Mouse (Mus musculus): Measurements from ENCODE around the gene Tmem108. TPM values are rescaled to one million over a fixed set of nuclear protein-coding genes. Genes with fewer than 3 reads are reported as not detected.
A peak's percentile ranks its signal among the peaks of the same experiment; 100 is the strongest.

The Tmem108 gene
- total and polyA plus RNA-seq, 2 experiments from 2014 or later, result 24.8 to 25.2 TPM

GRCm38 (mm10) chr9:103608161-103609058 lies 153.2 kb downstream of the Tmem108 start:
- Histone ChIP-seq H3K9ac (replicated peaks; ENCODE audit: low read length, poor library complexity, severe bottlenecking) (no peak overlapping the region), H3K9me3 (ENCODE audit: low read length) (0 out of 2 replicates have a peak, but pooled peaks cover 3% of the 10 kb centered on the region), H3K4me1 (ENCODE audit: insufficient read depth, low read length) (no peaks in the 10 kb centered on the region), H3K4me3 (ENCODE audit: low read depth, low read length) (no peak overlapping the region), H3K27me3 (ENCODE audit: insufficient read depth, low read length) (no peaks in the 10 kb centered on the region), H3K4me2 (ENCODE audit: low read depth, low read length, poor library complexity, severe bottlenecking) (no peak overlapping the region), H3K27ac (ENCODE audit: low read depth, low read length) (no peak overlapping the region), H3K36me3 (ENCODE audit: insufficient read depth, low read length) (0 out of 2 replicates have a peak, but pooled peaks cover 3% of the 10 kb centered on the region)
- 65% methylated on average over 13 of the region's 13 CpGs for WGBS
- ATAC-seq (ENCODE audit: low FRiP score) (no peak), DNase-seq (ENCODE audit: low spot score) (peak; percentile 6)
- TF ChIP-seq CTCF (IDR thresholded peaks at IDR 0.05), result no peak

GRCm38 (mm10) chr9:103606056-103606455 lies 155.6 kb downstream of the Tmem108 start:
- H3K4me2 ChIP-seq (ENCODE audit: low read depth, low read length, poor library complexity, severe bottlenecking), result no peak overlapping the region
- no peak overlapping the region for H3K27ac ChIP-seq (ENCODE audit: low read depth, low read length)
- 72% methylated on average over 1 of the region's 1 CpGs for WGBS
- H3K27me3 ChIP-seq (ENCODE audit: insufficient read depth, low read length), result no peaks in the 10 kb centered on the region
- no peaks in the 10 kb centered on the region for H3K4me1 ChIP-seq (ENCODE audit: insufficient read depth, low read length)
- H3K9me3 ChIP-seq (ENCODE audit: low read length), result no peaks in the 10 kb centered on the region
- no peak for DNase-seq (ENCODE audit: low spot score)
- no peak overlapping the region for H3K9ac ChIP-seq (replicated peaks; ENCODE audit: low read length, poor library complexity, severe bottlenecking)
- ATAC-seq (ENCODE audit: low FRiP score), result no peak
- H3K36me3 ChIP-seq (ENCODE audit: insufficient read depth, low read length), result no peaks in the 10 kb centered on the region
- no peak overlapping the region for H3K4me3 ChIP-seq (ENCODE audit: low read depth, low read length)
- no peak for TF ChIP-seq CTCF (IDR thresholded peaks at IDR 0.05)

- Histone ChIP-seq H3K9ac (replicated peaks; ENCODE audit: low read length, poor library complexity, severe bottlenecking) (no peak overlapping the region), H3K9me3 (ENCODE audit: low read length) (no peaks in the 10 kb centered on the region), H3K36me3 (ENCODE audit: insufficient read depth, low read length) (no peaks in the 10 kb centered on the region), H3K4me3 (ENCODE audit: low read depth, low read length) (no peak overlapping the region), H3K27ac (ENCODE audit: low read depth, low read length) (no peak overlapping the region), H3K4me2 (ENCODE audit: low read depth, low read length, poor library complexity, severe bottlenecking) (no peak overlapping the region), H3K27me3 (ENCODE audit: insufficient read depth, low read length) (no peaks in the 10 kb centered on the region), H3K4me1 (ENCODE audit: insufficient read depth, low read length) (no peaks in the 10 kb centered on the region)
- DNase-seq (ENCODE audit: low spot score) (no peak), ATAC-seq (ENCODE audit: low FRiP score) (no peak)
- 86% methylated on average over 6 of the region's 6 CpGs for WGBS
- TF ChIP-seq CTCF (IDR thresholded peaks at IDR 0.05), result no peak
These were observed 157.8 kb downstream of the Tmem108 start for GRCm38 (mm10) chr9:103603792-103604191.

- ATAC-seq (ENCODE audit: low FRiP score), result no peak
- no peak overlapping the region for H3K27ac ChIP-seq (ENCODE audit: low read depth, low read length)
- no peaks in the 10 kb centered on the region for H3K9me3 ChIP-seq (ENCODE audit: low read length)
- H3K36me3 ChIP-seq (ENCODE audit: insufficient read depth, low read length), result no peaks in the 10 kb centered on the region
- H3K4me2 ChIP-seq (ENCODE audit: low read depth, low read length, poor library complexity, severe bottlenecking), result no peak overlapping the region
- no peak overlapping the region for H3K4me3 ChIP-seq (ENCODE audit: low read depth, low read length)
- WGBS, result 88% methylated on average over 4 of the region's 4 CpGs
- no peaks in the 10 kb centered on the region for H3K27me3 ChIP-seq (ENCODE audit: insufficient read depth, low read length)
- no peaks in the 10 kb centered on the region for H3K4me1 ChIP-seq (ENCODE audit: insufficient read depth, low read length)
- DNase-seq (ENCODE audit: low spot score), result no peak
- TF ChIP-seq CTCF (IDR thresholded peaks at IDR 0.05), result no peak
- no peak overlapping the region for H3K9ac ChIP-seq (replicated peaks; ENCODE audit: low read length, poor library complexity, severe bottlenecking)
These were observed 159.8 kb downstream of the Tmem108 start for GRCm38 (mm10) chr9:103601878-103602277.

GRCm38 (mm10) chr9:103600834-103601233 lies 160.8 kb downstream of the Tmem108 start:
- no peaks in the 10 kb centered on the region for H3K36me3 ChIP-seq (ENCODE audit: insufficient read depth, low read length)
- no peaks in the 10 kb centered on the region for H3K27me3 ChIP-seq (ENCODE audit: insufficient read depth, low read length)
- H3K4me3 ChIP-seq (ENCODE audit: low read depth, low read length), result no peak overlapping the region
- H3K4me1 ChIP-seq (ENCODE audit: insufficient read depth, low read length), result no peaks in the 10 kb centered on the region
- H3K9me3 ChIP-seq (ENCODE audit: low read length), result no peaks in the 10 kb centered on the region
- ATAC-seq (ENCODE audit: low FRiP score), result no peak
- TF ChIP-seq CTCF (IDR thresholded peaks at IDR 0.05), result peak; percentile 59
- H3K9ac ChIP-seq (replicated peaks; ENCODE audit: low read length, poor library complexity, severe bottlenecking), result no peak overlapping the region
- no peak overlapping the region for H3K27ac ChIP-seq (ENCODE audit: low read depth, low read length)
- no peak overlapping the region for H3K4me2 ChIP-seq (ENCODE audit: low read depth, low read length, poor library complexity, severe bottlenecking)
- DNase-seq (ENCODE audit: low spot score), result no peak
- 56% methylated on average over 3 of the region's 3 CpGs for WGBS

GRCm38 (mm10) chr9:103599908-103600307 lies 161.7 kb downstream of the Tmem108 start:
- H3K27me3 ChIP-seq (ENCODE audit: insufficient read depth, low read length), result no peaks in the 10 kb centered on the region
- H3K4me1 ChIP-seq (ENCODE audit: insufficient read depth, low read length), result peaks cover 5% of the 10 kb centered on the region; the same call in 1 of the 2 replicates
- no peak overlapping the region for H3K9ac ChIP-seq (replicated peaks; ENCODE audit: low read length, poor library complexity, severe bottlenecking)
- ATAC-seq (ENCODE audit: low FRiP score) (no peak), DNase-seq (ENCODE audit: low spot score) (no peak)
- no peak for TF ChIP-seq CTCF (IDR thresholded peaks at IDR 0.05)
- no peaks in the 10 kb centered on the region for H3K36me3 ChIP-seq (ENCODE audit: insufficient read depth, low read length)
- no peak overlapping the region for H3K4me2 ChIP-seq (ENCODE audit: low read depth, low read length, poor library complexity, severe bottlenecking)
- no peaks in the 10 kb centered on the region for H3K9me3 ChIP-seq (ENCODE audit: low read length)
- 84% methylated on average over 3 of the region's 3 CpGs for WGBS
- no peak overlapping the region for H3K27ac ChIP-seq (ENCODE audit: low read depth, low read length)
- H3K4me3 ChIP-seq (ENCODE audit: low read depth, low read length), result no peak overlapping the region

All from midbrain, postnatal 0 days (tissue).